Mouse (Mus musculus): ENCODE measurements around the gene Gm29582.
"Not testable (repeated sequence)": the region's sequence is repeated elsewhere in the genome, so short reads cannot be mapped to it uniquely, and the experiment has no call there.

The Gm29582 gene

DNA sequence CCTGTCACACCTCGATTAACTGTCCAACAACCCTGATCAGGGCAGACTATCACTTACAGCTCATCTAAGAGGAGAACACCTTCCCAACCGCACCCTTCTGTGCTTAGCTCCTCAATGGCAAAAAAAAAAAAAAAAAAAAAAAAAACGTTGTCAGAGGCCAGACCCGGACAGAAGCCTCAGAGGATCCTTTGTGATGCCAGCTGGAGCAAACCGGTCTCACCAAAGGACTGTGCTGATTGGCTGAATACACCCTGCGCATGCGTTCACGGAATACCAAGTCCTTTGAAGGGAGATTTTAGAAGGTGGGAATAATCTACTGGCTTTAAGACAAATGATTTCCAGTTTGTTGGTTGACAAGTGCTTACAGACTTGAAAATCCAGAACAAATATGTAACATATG, at the start of gene Gm29582:
TSS of gene Gm29582 (minus strand) at position 101 of the 400 bp plus-strand sequence.
- in situ Hi-C loops (cut with MboI; ENCODE audit: low sequenced_read_pairs), result not testable (repeated sequence)

Measured in CH12F3 (cell line).